Mouse (Mus musculus) heart, embryonic 10.5 days (tissue): Measurements from ENCODE around the gene Lcn3. TPM values are rescaled to one million over a fixed set of nuclear protein-coding genes. Genes with fewer than 3 reads are reported as not detected.
"Not testable (repeated sequence)": the region's sequence is repeated elsewhere in the genome, so short reads cannot be mapped to it uniquely, and the experiment has no call there.

Source experiments
- DNase-seq: peaks from one replicate; pipeline ENCODE4 v3.0.0-alpha.2; 2017; ENCODE audit warnings: low spot score
- H3K27ac ChIP-seq: fragments of 300-500 bp; sonication (generic); 2 replicates; pipeline ENCODE4 v1.5.1; 2016; ENCODE audit warnings: mild to moderate bottlenecking
- H3K27me3 ChIP-seq: fragments of 300-500 bp; sonication (generic); 2 replicates; pipeline ENCODE4 v1.6.1; 2016; ENCODE audit warnings: mild to moderate bottlenecking; ENCODE audit not compliant: poor library complexity, insufficient read depth, severe bottlenecking
- H3K36me3 ChIP-seq: fragments of 300-500 bp; sonication (generic); 2 replicates; pipeline ENCODE4 v1.6.1; 2016; ENCODE audit warnings: mild to moderate bottlenecking, moderate library complexity
- H3K4me1 ChIP-seq: fragments of 300-500 bp; sonication (generic); 2 replicates; pipeline ENCODE4 v1.6.1; 2016; ENCODE audit warnings: mild to moderate bottlenecking
- H3K4me3 ChIP-seq: fragments of 300-500 bp; sonication (generic); 2 replicates; pipeline ENCODE4 v1.5.1; 2016; ENCODE audit warnings: mild to moderate bottlenecking, moderate library complexity
- H3K9me3 ChIP-seq: fragments of 300-500 bp; sonication (generic); 2 replicates; pipeline ENCODE4 v1.6.1; 2016; ENCODE audit warnings: mild to moderate bottlenecking, moderate library complexity
- WGBS: fragments of 180-500 bp; shearing (Covaris S2); methylation state at CpG from one replicate; pipeline ENCODE4 v1.1.7; 2016; 5-methylcytosine and 5-hydroxymethylcytosine counted together
- polyA plus RNA-seq: library from polyadenylated mRNA; unstranded; fragments of >200 nt; fragmentation: Nextera tagmentation; extraction: Ambion mirVana; gene quantifications from 2 replicates; pipeline ENCODE4 v1.2.1, GENCODE M21; 2016

Lcn3 gene
- polyA plus RNA-seq, 1 experiment from 2014 or later: not detected

DNA sequence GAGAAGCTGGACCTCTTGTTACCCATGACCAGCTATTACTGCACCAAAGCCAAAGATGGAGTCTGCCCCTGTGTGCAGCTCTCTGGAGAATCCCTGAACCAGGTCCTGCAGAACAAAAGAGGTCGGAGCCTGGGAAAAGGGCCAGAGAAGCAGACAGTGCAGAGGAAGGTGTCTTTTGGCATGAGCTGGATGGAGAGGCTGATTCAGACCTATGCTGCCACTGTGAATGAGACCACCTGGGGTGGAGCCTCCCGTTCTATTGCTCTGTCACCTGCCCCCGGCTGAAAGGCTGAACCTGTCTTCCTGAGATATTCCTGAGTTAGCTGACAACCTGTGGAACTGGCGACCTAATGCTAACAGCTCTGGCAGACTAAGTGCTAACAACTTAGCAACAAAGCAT is 15.6 kb downstream of the Lcn3 start:
- Histone ChIP-seq H3K4me1 (peaks cover 4% of the 10 kb centered on the region; the same call in 1 of the 2 replicates), H3K9me3 (no peaks in the 10 kb centered on the region), H3K27ac (no peak overlapping the region), H3K4me3 (no peak overlapping the region), H3K36me3 (no peaks in the 10 kb centered on the region), H3K27me3 (no peaks in the 10 kb centered on the region)
- DNase-seq: no peak
- WGBS: 59% methylated on average over 4 of the region's 4 CpGs

DNA sequence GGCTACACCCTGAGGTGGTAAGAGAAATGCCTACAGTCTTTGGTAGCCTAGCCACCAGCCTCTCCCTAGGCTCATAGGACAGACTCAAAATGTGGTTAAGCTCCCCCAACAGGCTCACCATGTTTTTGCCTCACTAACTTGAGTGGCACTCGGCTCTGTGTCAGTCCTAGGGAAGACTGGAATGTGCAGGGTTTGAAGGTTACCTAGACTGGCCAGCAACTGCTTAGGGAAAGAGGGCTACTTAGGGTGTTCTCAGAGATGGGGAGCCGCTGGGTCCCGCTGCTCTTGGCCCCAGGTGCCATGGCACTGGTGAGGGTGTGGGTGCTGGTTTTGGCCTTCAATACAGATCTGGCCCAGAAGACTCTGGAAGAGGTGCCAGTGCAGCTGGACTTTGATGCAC is 16.6 kb downstream of the Lcn3 start, which contains the start of gene Gm13539:
Gene Gm13539, plus strand, starts transcription at position 301 of the 400 bp plus-strand sequence.
- Histone ChIP-seq H3K27me3 (no peaks in the 10 kb centered on the region; the same call in 1 of the 2 replicates), H3K27ac (no peak within 1 kb of the TSS), H3K4me1 (peaks cover 13% of the 10 kb centered on the region; the same call in 1 of the 2 replicates), H3K36me3 (no peaks in the 10 kb centered on the region), H3K9me3 (no peaks in the 10 kb centered on the region), H3K4me3 (no peak within 1 kb of the TSS)
- WGBS: 85% methylated on average over 3 of the region's 3 CpGs
- no peak for DNase-seq

DNA sequence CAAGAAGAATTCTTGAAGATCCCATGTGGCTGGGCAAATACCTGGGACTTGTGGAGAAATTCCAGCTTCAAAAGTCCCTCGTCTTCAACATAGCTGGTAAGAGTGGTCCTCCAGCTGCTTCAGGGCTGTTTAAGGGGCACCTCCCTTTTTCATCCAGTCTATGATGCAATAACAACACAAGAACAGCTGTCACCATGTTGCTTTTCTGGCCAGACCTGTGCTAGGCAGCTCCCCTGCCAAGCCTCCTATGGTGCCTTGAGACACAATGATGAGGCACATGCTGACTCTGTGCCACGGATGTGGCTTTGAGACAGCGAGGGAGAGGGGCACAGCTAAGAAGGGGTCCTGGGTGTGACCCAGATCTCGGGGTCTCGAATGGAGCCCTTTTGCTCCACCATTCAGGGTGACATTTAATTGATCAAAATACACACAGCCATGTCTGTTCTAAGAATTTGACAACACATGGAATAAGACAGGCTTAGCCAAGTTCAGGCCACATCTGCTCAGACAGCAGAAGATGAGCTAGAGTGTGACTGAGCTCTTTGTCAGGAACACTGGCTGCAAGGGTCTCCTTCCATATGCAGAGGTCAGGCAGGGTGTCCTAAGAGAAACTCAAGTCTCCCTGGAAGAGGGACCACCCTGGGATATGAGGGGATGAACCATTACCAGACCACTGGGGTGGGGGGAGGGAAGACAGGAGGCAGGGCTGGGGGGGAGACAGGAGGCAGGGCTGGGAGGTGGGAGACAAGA is 20.4 kb downstream of the Lcn3 start:
- Histone ChIP-seq H3K27me3 (no peaks in the 10 kb centered on the region; the same call in 1 of the 2 replicates), H3K4me3 (no peak overlapping the region), H3K9me3 (no peaks in the 10 kb centered on the region), H3K4me1 (peaks cover 13% of the 10 kb centered on the region; the same call in 1 of the 2 replicates), H3K36me3 (no peaks in the 10 kb centered on the region), H3K27ac (no peak overlapping the region)
- WGBS: 70% methylated on average over 5 of the region's 5 CpGs
- DNase-seq: no peak

DNA sequence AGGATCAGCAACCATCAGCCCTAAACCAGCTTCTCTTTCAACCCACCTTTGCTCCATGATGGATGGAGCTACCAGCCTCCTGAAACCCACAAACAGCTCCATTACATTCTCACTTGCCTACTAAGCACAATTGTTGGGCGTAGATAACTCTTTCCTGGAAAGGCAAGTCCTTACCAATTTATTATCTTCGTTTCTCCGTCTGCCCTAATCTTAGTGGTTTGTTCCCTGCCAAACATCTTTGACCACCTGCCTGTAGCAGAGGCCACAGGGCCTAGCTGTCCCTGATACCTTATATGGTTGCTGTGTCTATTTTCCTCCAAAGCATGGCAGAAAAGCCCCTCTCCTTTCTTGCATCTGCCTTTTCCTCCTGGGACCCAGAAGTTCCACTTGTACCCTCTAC is 23.7 kb downstream of the Lcn3 start:
- no peaks in the 10 kb centered on the region for H3K36me3 ChIP-seq
- H3K27me3 ChIP-seq: no peaks in the 10 kb centered on the region; the same call in 1 of the 2 replicates
- H3K4me3 ChIP-seq: no peak overlapping the region
- H3K4me1 ChIP-seq: peaks cover 13% of the 10 kb centered on the region; the same call in 1 of the 2 replicates
- 78% methylated on average over 3 of the region's 3 CpGs for WGBS
- H3K9me3 ChIP-seq: no peaks in the 10 kb centered on the region
- no peak overlapping the region for H3K27ac ChIP-seq
- DNase-seq: no peak

DNA sequence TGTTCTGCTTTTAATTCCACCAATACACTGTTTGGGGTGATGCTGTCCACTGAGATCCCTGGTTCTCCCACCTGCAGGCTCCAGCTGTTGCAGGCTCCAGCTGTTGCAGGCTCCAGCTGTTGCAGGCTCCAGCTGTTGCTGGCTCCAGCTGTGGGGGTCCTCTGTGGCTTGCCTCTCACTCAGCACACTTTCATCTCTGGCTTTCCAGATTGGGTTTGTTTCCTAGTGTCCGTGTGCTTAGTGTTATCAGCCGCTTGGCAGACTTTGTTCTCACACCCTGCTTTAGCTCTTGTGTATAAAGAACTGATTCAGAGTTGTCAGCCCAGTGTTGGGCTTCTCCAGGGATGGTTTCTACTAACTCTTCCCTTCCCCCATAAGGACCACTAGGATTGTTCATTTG is 32.3 kb downstream of the Lcn3 start:
- H3K27me3 ChIP-seq: no peaks in the 10 kb centered on the region
- no peak for DNase-seq
- no peaks in the 10 kb centered on the region for H3K4me1 ChIP-seq
- WGBS: 13% methylated on average over 2 of the region's 2 CpGs
- H3K36me3 ChIP-seq: no peaks in the 10 kb centered on the region
- H3K9me3 ChIP-seq: no peaks in the 10 kb centered on the region
- no peak overlapping the region for H3K4me3 ChIP-seq
- H3K27ac ChIP-seq: no peak overlapping the region

DNA sequence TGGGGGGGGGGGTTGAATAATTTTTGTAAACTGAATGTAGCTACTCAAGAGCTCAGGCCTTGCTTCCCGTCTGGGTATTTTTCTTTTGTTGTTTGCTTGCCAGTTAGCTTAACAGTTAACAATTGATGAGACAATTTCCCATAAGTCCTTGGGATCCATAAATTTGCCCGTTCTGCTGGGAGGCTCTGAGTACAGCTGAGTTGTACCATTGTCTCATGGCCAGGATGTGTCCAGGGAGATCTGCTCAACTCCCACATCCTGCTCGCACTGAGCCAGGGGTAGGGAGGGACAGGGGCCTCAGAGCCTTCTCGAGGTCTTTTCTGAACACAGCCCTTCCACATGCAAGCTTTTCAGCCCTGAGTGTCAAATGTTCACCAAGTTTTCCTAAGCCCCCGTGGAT is 32.7 kb downstream of the Lcn3 start:
- WGBS: 53% methylated on average over 5 of the region's 5 CpGs
- DNase-seq: no peak
- no peak overlapping the region for H3K4me3 ChIP-seq
- H3K27ac ChIP-seq: no peak overlapping the region
- H3K36me3 ChIP-seq: no peaks in the 10 kb centered on the region
- no peaks in the 10 kb centered on the region for H3K4me1 ChIP-seq
- H3K9me3 ChIP-seq: no peaks in the 10 kb centered on the region
- no peaks in the 10 kb centered on the region for H3K27me3 ChIP-seq

DNA sequence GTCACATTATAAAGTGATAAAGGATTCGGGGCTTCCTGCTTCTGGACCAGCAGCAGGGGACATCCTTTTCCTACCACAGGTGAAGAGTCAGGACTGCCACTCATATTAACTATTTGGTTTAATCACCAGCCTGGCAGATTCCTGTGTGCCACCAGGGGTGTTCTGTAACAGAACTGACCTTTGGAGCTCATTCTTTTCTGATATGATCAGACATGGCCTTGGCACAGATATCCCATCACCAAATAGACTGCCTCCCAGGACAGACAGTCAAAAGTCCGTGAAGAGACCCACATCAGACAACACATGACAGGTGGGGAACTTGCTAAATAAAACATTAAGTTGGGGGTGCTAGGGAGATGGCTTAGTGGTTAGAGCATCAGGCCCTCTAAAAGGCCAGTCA is 46.3 kb downstream of the Lcn3 start:
- H3K27ac ChIP-seq: no peak overlapping the region
- H3K36me3 ChIP-seq: no peaks in the 10 kb centered on the region
- H3K27me3 ChIP-seq: peaks cover 6% of the 10 kb centered on the region; the same call in 1 of the 2 replicates
- no peak overlapping the region for H3K4me3 ChIP-seq
- 63% methylated on average over 2 of the region's 2 CpGs for WGBS
- no peaks in the 10 kb centered on the region for H3K9me3 ChIP-seq
- no peaks in the 10 kb centered on the region for H3K4me1 ChIP-seq
- DNase-seq: no peak

DNA sequence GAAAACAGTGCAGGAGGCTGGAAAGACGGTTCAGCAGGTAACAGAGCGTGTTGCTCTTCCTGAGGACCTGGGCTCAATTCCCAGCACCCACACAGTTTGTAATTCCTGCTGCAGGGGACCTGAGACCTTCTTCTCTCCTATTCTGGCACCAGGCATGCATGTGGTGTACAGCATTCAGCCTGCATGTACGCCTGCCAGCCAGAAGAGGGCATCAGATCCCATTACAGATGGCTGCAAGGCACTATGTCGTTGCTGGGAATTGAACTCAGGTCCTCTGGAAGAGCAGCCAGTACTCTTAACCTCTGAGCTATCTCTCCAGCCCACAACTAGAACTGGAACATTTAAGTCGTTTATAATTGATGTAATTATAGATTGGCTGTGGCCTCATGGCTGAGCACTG is 48.0 kb downstream of the Lcn3 start:
- Histone ChIP-seq H3K4me3 (no peak overlapping the region), H3K36me3 (no peaks in the 10 kb centered on the region), H3K27me3 (peaks cover 6% of the 10 kb centered on the region; the same call in 1 of the 2 replicates), H3K9me3 (no peaks in the 10 kb centered on the region), H3K4me1 (no peaks in the 10 kb centered on the region), H3K27ac (no peak overlapping the region)
- WGBS: 70% methylated on average over 5 of the region's 5 CpGs
- DNase-seq: no peak

DNA sequence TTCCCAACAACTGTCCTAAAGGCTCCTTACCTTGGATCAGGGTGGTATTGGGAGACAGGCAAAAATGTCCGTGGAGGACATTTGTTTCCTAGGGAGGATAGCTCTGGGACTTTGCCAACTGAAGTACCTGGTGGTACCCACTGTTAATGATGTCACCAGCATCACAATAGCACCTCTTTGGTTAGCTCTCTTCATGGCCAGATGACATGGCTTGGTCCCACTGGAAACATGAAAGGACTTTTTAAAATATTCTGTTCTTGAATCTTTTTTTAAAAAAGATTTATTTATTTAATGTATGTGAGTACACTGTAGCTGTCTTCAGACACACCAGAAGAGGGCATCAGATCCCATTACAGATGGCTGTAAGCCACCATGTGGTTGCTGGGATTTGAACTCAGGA is 50.4 kb downstream of the Lcn3 start, which contains the start of gene Glt6d1:
Gene Glt6d1, minus strand, starts transcription at position 101 of the 400 bp plus-strand sequence.
- not testable (repeated sequence) for H3K4me3 ChIP-seq, H3K9me3 ChIP-seq, H3K27ac ChIP-seq, H3K36me3 ChIP-seq, H3K27me3 ChIP-seq, DNase-seq, H3K4me1 ChIP-seq
- 73% methylated on average over 1 of the region's 1 CpGs for WGBS

Other genes with a start within 250 kb of the Lcn3 start
- gene Traf2, start 218.6 kb upstream of the Lcn3 start, polyA plus RNA-seq: 29.7 and 30.9 TPM in 2 replicates
- gene Edf1, start 207.7 kb upstream of the Lcn3 start, polyA plus RNA-seq: 336 and 382 TPM in 2 replicates
- 1.6 and 3.7 TPM in 2 replicates for gene Mamdc4, start 190.7 kb upstream of the Lcn3 start, polyA plus RNA-seq
- gene Phpt1, start 190.3 kb upstream of the Lcn3 start, polyA plus RNA-seq: 160 and 170 TPM in 2 replicates
- 0.08 TPM in 1 of 2 replicates, not detected in the other for gene Ajm1, start 183.8 kb upstream of the Lcn3 start, polyA plus RNA-seq
- 57.9 and 69.6 TPM in 2 replicates for gene Rabl6, start 157.0 kb upstream of the Lcn3 start, polyA plus RNA-seq
- 0.07 and 0.21 TPM in 2 replicates for gene Ccdc183, start 147.9 kb upstream of the Lcn3 start, polyA plus RNA-seq
- gene Tmem141, start 143.6 kb upstream of the Lcn3 start, polyA plus RNA-seq: 14.9 and 18.5 TPM in 2 replicates
- gene Fcna, start 137.5 kb upstream of the Lcn3 start, polyA plus RNA-seq: 0.26 and 1.5 TPM in 2 replicates
- gene Lcn8, start 112.4 kb upstream of the Lcn3 start, polyA plus RNA-seq: not detected in 2 replicates
- gene Lcn5, start 107.6 kb upstream of the Lcn3 start, polyA plus RNA-seq: not detected in 2 replicates
- not detected in 2 replicates for gene Lcn6, start 88.8 kb upstream of the Lcn3 start, polyA plus RNA-seq
- not detected in 2 replicates for gene Lcn10, start 82.8 kb upstream of the Lcn3 start, polyA plus RNA-seq
- gene Obp2a, start 65.5 kb upstream of the Lcn3 start, polyA plus RNA-seq: not detected in 2 replicates
- 53.4 and 65.8 TPM in 2 replicates for gene Bmyc, start 58.8 kb upstream of the Lcn3 start, polyA plus RNA-seq
- not detected in 2 replicates for gene Obp2b, start 28.6 kb upstream of the Lcn3 start, polyA plus RNA-seq
- not detected in 2 replicates for gene Lcn11, start 11.4 kb downstream of the Lcn3 start, polyA plus RNA-seq
- gene Gm13539, start 16.7 kb downstream of the Lcn3 start, polyA plus RNA-seq: not detected in 2 replicates
- not detected in 2 replicates for gene Glt6d1, start 50.3 kb downstream of the Lcn3 start, polyA plus RNA-seq
- gene Lcn9, start 57.6 kb downstream of the Lcn3 start, polyA plus RNA-seq: not detected in 2 replicates
- not detected in 2 replicates for gene Sohlh1, start 81.7 kb downstream of the Lcn3 start, polyA plus RNA-seq
- gene Kcnt1, start 98.2 kb downstream of the Lcn3 start, polyA plus RNA-seq: 0.06 TPM in 1 of 2 replicates, not detected in the other
- gene Camsap1, start 217.7 kb downstream of the Lcn3 start, polyA plus RNA-seq: 13.4 and 13.9 TPM in 2 replicates